Mouse (Mus musculus) kidney, embryonic 16.5 days (tissue): ENCODE data around the gene Eipr1. TPM values are rescaled to one million over a fixed set of nuclear protein-coding genes. Genes with fewer than 3 reads are reported as not detected.
A peak's percentile ranks its signal among the peaks of the same experiment; 100 is the strongest.

Experiments used
- ATAC-seq: fragments of 200-750 bp; cut with Nextera tagmentation; 2 replicates; pipeline ENCODE4 v1.8.0; 2017; ENCODE audit warnings: moderate TSS enrichment; ENCODE audit not compliant: low FRiP score, low TSS enrichment
- H3K27ac ChIP-seq: fragments of 300-500 bp; sonication (generic); 2 replicates; pipeline ENCODE4 v1.5.1; 2014; ENCODE audit warnings: low read length
- H3K27me3 ChIP-seq: fragments of 300-500 bp; sonication (generic); 2 replicates; pipeline ENCODE4 v1.6.1; 2014; ENCODE audit warnings: low read length, control low read depth, mixed read lengths; ENCODE audit not compliant: insufficient read depth
- H3K36me3 ChIP-seq: fragments of 300-500 bp; sonication (generic); 2 replicates; pipeline ENCODE4 v1.6.1; 2014; ENCODE audit warnings: low read length, control low read depth, mixed read lengths; ENCODE audit not compliant: insufficient read depth
- H3K4me1 ChIP-seq: fragments of 300-500 bp; sonication (generic); 2 replicates; pipeline ENCODE4 v1.6.1; 2014; ENCODE audit warnings: low read length, control low read depth, mixed read lengths; ENCODE audit not compliant: insufficient read depth
- H3K4me2 ChIP-seq: fragments of 300-500 bp; sonication (generic); replicated peaks from 2 replicates; pipeline ENCODE4 v1.6.1; 2014; ENCODE audit warnings: low read depth, low read length
- H3K4me3 ChIP-seq: fragments of 300-500 bp; sonication (generic); 2 replicates; pipeline ENCODE4 v1.5.1; 2014; ENCODE audit warnings: mild to moderate bottlenecking, low read length
- H3K9ac ChIP-seq: fragments of 300-500 bp; sonication (generic); replicated peaks from 2 replicates; pipeline ENCODE4 v1.6.1; 2014; ENCODE audit warnings: low read length
- H3K9me3 ChIP-seq: fragments of 300-500 bp; sonication (generic); 2 replicates; pipeline ENCODE4 v1.6.1; 2016; ENCODE audit warnings: low read length, control low read depth
- WGBS: fragments of 180-500 bp; shearing (Covaris S2); extraction: QIAGEN DNeasy Blood & Tissue Kit; methylation state at CpG from one replicate; pipeline ENCODE4 v1.1.7; 2014; 5-methylcytosine and 5-hydroxymethylcytosine counted together
- polyA plus RNA-seq: library from polyadenylated mRNA; unstranded; fragments of >200 nt; fragmentation: Nextera tagmentation; extraction: Ambion mirVana; gene quantifications from 2 replicates; pipeline ENCODE4 v1.2.1, GENCODE M21; 2015

The Eipr1 gene
- polyA plus RNA-seq, 1 experiment from 2014 or later: 41.4 TPM

GRCm38 (mm10) chr12:28769953-28770352, 18.4 kb downstream of the Eipr1 start:
- Histone ChIP-seq H3K9me3 (no peaks in the 10 kb centered on the region), H3K4me1 (no peaks in the 10 kb centered on the region), H3K36me3 (0 out of 2 replicates have a peak, but pooled peaks cover 4% of the 10 kb centered on the region), H3K4me3 (no peak overlapping the region), H3K4me2 (no peak overlapping the region), H3K27ac (no peak overlapping the region), H3K9ac (no peak overlapping the region), H3K27me3 (no peaks in the 10 kb centered on the region)
- ATAC-seq: no peak
- WGBS: 87% methylated on average over 7 of the region's 7 CpGs

DNA sequence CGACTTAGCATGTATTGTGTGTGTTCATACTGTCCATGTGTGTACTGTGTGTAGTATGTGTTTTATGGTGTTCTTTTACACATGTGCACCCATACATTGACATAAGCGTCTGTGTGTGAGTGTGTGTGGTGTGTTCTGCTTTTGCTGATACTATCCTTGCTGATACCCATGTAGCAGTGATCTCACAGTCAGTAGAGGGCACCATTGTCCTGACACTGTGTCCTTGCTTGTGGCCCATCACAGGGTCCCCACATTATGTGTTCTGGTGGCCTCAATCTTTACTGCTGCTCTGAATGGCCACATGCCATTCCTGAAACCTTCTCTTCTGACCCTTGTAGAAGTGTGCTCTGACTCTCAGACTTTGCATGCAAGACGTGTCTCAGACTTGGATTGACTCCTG, 22.2 kb downstream of the Eipr1 start:
- no peak for ATAC-seq
- Histone ChIP-seq H3K36me3 (no peaks in the 10 kb centered on the region), H3K4me1 (no peaks in the 10 kb centered on the region), H3K27me3 (no peaks in the 10 kb centered on the region), H3K4me3 (no peak overlapping the region), H3K9ac (no peak overlapping the region), H3K27ac (no peak overlapping the region), H3K4me2 (no peak overlapping the region), H3K9me3 (no peaks in the 10 kb centered on the region)
- 86% methylated on average over 3 of the region's 3 CpGs for WGBS

DNA sequence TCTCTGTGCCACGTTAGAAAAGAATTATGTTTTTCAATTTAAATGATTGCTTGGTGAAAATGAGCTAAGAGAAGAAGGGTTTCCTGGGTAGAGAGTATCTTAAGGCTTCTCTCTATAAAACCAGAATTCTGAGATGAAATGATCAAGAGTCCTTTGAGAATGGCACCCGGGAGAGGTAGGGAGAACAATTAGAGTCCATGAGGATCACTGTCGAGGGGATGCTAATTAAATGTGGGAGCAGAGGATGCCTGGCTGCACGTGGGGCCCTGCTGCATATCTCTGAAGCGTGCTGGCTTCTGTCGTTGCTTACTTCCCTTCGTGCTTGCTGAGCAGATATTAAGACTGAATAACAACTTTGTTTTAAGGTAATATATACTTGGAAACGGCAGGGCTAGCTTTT, 23.5 kb downstream of the Eipr1 start:
- Histone ChIP-seq H3K27ac (no peak overlapping the region), H3K27me3 (no peaks in the 10 kb centered on the region), H3K36me3 (no peaks in the 10 kb centered on the region), H3K4me2 (no peak overlapping the region), H3K4me1 (no peaks in the 10 kb centered on the region), H3K4me3 (no peak overlapping the region), H3K9ac (no peak overlapping the region), H3K9me3 (no peaks in the 10 kb centered on the region)
- 37% methylated on average over 8 of the region's 8 CpGs for WGBS
- ATAC-seq: no peak

GRCm38 (mm10) chr12:28775627-28776026, 24.0 kb downstream of the Eipr1 start:
- H3K4me3 ChIP-seq: no peak overlapping the region
- no peak for ATAC-seq
- WGBS: 92% methylated on average over 6 of the region's 6 CpGs
- H3K4me1 ChIP-seq: no peaks in the 10 kb centered on the region
- no peaks in the 10 kb centered on the region for H3K36me3 ChIP-seq
- H3K27me3 ChIP-seq: no peaks in the 10 kb centered on the region
- H3K9ac ChIP-seq: no peak overlapping the region
- H3K4me2 ChIP-seq: no peak overlapping the region
- H3K9me3 ChIP-seq: no peaks in the 10 kb centered on the region
- no peak overlapping the region for H3K27ac ChIP-seq

DNA sequence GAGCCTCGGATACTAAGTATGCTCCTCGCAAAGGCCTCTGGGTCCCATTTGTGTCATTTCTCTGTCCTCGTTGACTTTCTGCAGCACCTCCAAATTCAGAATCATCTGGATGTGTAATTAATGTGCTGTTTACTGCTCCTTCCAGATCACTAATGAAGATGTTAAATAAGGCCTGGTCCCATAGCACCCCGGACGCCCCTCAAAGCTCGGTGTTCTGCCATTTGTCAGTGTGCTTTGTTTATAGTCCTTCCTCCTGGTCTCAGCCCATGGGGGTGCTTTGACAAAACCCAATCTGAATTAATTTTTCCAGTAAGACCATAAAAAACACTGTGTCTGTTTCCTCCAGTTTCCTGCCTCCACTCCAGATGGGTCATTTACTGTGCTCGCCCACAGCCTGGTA, 28.6 kb downstream of the Eipr1 start:
- WGBS: 75% methylated on average over 7 of the region's 7 CpGs
- Histone ChIP-seq H3K4me1 (peaks cover 24% of the 10 kb centered on the region), H3K9ac (no peak overlapping the region), H3K27me3 (no peaks in the 10 kb centered on the region), H3K9me3 (no peaks in the 10 kb centered on the region), H3K36me3 (no peaks in the 10 kb centered on the region), H3K27ac (no peak overlapping the region), H3K4me3 (no peak overlapping the region), H3K4me2 (no peak overlapping the region)
- ATAC-seq: no peak

GRCm38 (mm10) chr12:28782637-28783036, 31.0 kb downstream of the Eipr1 start:
- Histone ChIP-seq H3K4me1 (peaks cover 48% of the 10 kb centered on the region), H3K27ac (no peak overlapping the region), H3K36me3 (no peaks in the 10 kb centered on the region)

DNA sequence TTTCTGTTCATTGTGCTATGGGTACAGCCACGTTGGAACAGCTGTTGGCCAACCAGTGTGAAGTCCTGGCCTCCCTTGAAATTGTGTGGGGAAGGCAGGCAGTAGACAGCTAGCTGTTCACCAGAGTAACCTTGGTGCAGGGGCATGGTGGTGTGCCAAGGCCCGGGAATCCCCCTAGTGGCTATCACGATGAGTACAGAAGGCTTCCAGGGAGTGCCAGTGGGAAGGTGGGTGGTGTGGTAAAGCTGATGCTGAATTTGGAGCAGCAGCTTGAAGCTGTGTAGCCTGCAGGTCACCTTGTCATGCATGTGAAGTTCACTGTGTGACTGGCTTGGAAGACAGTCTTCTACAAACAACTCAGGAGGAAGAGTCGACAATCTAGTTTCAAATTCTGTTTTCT, 32.8 kb downstream of the Eipr1 start:
- Histone ChIP-seq H3K4me2 (0 out of 2 replicates have a peak overlapping the region, but pooled peaks have one; percentile 3), H3K27me3 (no peaks in the 10 kb centered on the region), H3K9ac (no peak overlapping the region), H3K4me3 (no peak overlapping the region), H3K36me3 (no peaks in the 10 kb centered on the region), H3K4me1 (peaks cover 58% of the 10 kb centered on the region), H3K9me3 (no peaks in the 10 kb centered on the region), H3K27ac (peak overlapping the region; percentile 85)
- WGBS: 18% methylated on average over 4 of the region's 4 CpGs
- ATAC-seq: peak; percentile 73

More at GRCm38 (mm10) chr12:28782637-28783036, 31.0 kb downstream of the Eipr1 start:
- no peaks in the 10 kb centered on the region for H3K27me3 ChIP-seq
- ATAC-seq: no peak
- H3K4me2 ChIP-seq: no peak overlapping the region
- no peak overlapping the region for H3K9ac ChIP-seq
- no peaks in the 10 kb centered on the region for H3K9me3 ChIP-seq
- H3K4me3 ChIP-seq: no peak overlapping the region
- WGBS: 86% methylated on average over 3 of the region's 3 CpGs

DNA sequence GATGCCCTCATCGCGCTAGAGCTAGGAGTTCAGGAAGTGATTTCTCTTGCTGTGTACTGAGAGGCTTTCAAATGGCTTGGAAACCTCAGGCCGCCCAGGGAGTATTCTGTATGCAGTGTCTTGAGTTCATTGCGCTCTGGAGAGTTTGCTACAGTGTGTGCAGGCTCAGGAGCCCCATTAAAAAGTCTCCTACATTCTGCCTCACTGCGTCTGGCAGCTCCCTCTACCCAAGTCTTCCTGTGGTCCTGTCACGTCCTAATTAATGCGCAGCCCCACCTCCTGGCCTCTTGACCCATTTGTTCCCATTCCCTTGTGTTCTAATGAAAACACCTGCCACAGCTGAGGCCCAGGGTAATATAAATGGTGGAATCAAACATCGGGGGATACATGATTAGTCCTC, 33.3 kb downstream of the Eipr1 start:
- 0 out of 2 replicates have a peak overlapping the region, but pooled peaks have one; percentile 3 for H3K4me2 ChIP-seq
- H3K4me3 ChIP-seq: no peak overlapping the region
- 15% methylated on average over 8 of the region's 8 CpGs for WGBS
- H3K27ac ChIP-seq: peak overlapping the region; percentile 85
- no peaks in the 10 kb centered on the region for H3K36me3 ChIP-seq
- no peak overlapping the region for H3K9ac ChIP-seq
- ATAC-seq: peak; percentile 87
- peaks cover 59% of the 10 kb centered on the region for H3K4me1 ChIP-seq
- H3K9me3 ChIP-seq: no peaks in the 10 kb centered on the region
- H3K27me3 ChIP-seq: no peaks in the 10 kb centered on the region

GRCm38 (mm10) chr12:28785299-28785698, 33.7 kb downstream of the Eipr1 start:
- Histone ChIP-seq H3K9ac (no peak overlapping the region), H3K27me3 (no peaks in the 10 kb centered on the region), H3K9me3 (no peaks in the 10 kb centered on the region), H3K4me1 (peaks cover 63% of the 10 kb centered on the region), H3K4me2 (no peak overlapping the region), H3K4me3 (no peak overlapping the region), H3K27ac (peak overlapping the region; percentile 85), H3K36me3 (no peaks in the 10 kb centered on the region)
- peak; percentile 86 for ATAC-seq
- WGBS: 0% methylated on average over 1 of the region's 1 CpGs

DNA sequence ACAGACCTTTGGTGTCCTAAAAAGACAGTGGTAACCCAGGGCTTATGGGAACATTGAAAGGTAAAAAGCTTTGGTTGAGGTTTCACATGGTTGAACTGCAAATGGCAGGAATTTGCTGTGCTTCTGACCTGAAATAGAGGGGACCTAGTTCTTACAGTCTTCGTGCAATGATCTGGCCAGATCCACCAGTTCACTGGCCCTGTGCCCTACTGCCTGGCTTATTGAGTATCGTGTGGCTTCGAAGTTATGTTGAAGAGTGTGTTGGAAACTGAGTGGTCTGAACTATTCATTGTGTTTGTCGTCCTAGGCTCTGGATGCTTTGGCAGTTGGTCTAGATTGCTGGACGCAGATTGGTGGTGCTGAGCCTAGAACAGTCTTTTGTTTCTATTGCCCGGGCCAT, 34.7 kb downstream of the Eipr1 start:
- H3K27ac ChIP-seq: peak overlapping the region; percentile 85
- no peak overlapping the region for H3K4me2 ChIP-seq
- WGBS: 85% methylated on average over 6 of the region's 6 CpGs
- H3K4me3 ChIP-seq: no peak overlapping the region
- no peak for ATAC-seq
- peaks cover 73% of the 10 kb centered on the region for H3K4me1 ChIP-seq
- no peaks in the 10 kb centered on the region for H3K36me3 ChIP-seq
- no peaks in the 10 kb centered on the region for H3K27me3 ChIP-seq
- H3K9me3 ChIP-seq: no peaks in the 10 kb centered on the region
- no peak overlapping the region for H3K9ac ChIP-seq
